Mouse (Mus musculus) c-Kit-negative CD71-positive TER-119-positive erythroid progenitor cells, embryonic 14.5 days (primary cell): ENCODE data around the gene Pnmt.
A peak's percentile ranks its signal among the peaks of the same experiment; 100 is the strongest.

ENCODE experiments used
- DNase-seq: peaks from one replicate; pipeline ENCODE4 v3.0.0-alpha.2; 2013; ENCODE audit warnings: low read depth, low spot score

Pnmt gene

DNA sequence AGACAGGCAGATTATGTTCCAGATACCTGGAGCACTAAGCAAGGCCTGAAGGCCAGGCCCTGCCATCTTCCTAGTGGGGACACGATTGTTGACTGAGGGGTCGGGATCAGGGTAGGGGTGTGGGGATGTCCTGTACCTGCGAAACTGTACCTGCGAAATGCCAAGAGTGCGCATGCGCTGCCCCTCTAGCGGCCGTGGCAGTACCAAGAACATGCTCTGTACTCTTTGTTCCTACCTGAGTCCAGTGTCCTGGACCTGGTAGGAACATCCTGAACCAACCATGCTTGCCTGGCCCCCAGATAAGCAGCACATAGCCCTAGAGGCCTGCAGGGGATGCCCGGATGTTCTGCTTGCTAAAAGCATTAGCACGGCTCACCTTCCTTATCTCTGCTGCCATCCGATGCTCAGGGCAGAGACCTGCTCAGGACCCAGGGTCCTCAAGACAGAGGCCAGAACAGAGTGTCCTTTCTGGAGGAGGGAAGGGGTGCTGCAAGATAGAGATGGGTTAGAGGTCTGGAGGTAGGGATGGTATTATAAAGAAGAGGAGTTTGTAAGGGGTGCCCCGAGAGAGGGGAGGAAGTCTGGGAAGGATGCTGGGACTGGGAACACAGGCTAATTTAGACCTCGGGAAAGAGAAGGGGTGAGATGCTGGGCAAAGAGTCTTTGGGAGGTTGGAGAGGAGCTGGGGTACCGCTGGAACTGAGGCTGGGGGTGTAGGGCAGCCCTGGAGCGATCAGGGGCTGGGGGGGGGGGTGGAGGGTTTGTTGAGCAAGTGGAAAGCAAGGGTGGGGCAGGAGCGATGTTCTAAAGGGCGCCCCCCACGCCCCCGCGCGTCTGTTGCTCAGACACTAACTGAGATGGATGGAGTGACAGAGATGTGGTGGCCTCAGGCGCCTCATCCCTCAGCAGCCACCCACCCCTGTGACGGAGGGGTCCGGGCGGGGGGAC is at the start of gene Pnmt:
TSS of gene Pnmt (plus strand) at position 813 of the 948 bp plus-strand sequence.
- no peak for DNase-seq

DNA sequence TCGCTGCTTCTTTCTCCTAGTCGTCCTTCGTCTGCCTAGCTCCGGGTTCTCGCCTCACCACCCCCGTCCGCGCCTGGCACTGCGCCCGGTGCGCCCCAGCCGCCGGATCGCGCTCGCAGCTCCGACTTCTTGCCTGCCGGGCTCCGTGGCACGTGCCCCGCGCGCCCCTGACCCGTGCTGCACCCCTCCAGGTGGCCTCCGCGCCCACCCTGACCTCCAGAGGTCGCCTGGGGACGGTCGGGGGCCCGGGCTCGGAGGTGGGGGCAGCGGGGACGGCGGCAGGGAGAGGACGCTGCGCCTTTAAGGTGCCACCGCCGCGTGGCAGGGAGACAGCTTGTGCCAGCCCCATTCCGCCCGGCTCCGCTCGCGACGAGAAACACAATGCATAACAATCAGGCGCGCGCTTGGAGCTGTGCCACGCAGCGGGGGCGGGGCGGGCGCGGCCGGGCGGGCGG is 47.7 kb upstream of the Pnmt start:
- no peak for DNase-seq

DNA sequence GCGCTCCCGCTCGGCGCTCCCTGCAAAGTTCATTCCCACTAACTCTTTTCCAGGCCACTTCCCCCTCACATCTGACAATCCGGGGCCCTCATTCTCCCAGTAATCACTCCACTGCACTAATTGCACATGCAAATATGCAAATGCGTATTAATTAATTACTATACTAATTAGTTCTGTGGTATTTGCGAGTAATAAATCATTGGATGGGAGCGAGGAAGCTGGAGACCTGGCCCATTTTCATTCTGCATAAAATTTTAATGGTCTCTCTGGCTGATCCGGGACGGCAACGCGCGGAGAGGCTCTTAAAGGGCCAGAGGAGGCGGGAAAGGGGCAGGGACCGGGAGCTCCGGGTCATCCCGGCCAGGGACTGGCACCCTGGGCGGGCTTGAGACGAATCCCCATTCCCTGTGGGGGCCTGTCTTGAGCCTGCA is 47.2 kb upstream of the Pnmt start:
- no peak for DNase-seq

DNA sequence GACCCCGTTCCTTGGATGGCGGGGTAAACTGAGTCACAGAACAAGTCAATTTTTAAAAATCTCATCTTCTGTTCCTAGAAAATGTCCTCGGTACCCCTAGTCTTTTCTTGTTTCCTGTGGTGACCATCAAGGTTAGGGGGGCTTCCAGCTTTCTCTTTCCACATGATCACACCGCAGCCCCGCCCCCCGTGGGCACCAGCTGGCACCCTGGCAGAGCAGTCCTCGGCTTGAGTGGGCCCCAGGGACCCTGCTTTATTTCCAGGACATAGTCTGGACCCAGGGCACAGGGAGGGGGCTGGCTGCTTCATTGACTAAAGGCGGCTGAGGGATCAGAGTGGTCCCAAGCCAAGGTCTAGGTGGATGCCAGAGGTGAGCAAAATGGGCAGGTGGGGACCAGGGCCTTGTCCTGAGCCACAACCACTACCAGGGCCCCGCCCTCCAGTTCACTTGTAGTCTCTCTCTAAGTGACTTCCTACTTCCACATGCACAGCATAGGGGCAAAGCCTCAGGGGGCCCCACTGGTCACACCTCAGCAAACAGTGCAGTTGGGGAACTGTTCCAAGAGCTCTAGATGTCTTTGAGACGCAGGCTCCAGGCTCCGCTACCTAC is 46.5 kb upstream of the Pnmt start:
- no peak for DNase-seq

DNA sequence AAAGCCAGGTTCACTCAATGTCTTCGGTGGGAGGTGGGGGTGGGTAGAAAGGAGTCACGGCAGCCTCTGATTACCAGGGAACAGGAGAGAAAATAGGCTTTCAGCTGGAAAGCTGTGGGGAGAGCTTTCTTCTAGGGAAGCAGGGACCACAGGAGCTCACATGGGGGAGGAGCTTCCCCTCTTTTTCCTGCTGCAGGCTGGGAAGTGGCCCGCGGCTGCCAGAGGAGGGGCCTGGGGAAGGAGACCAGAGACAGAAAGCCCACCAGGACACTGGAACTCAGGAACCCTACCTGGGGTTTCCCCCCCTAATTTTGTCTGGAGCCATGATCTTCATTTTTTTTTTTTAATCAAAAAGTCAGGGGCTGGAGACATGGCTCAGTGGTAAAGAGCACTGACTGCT is 45.7 kb upstream of the Pnmt start:
- DNase-seq: no peak

DNA sequence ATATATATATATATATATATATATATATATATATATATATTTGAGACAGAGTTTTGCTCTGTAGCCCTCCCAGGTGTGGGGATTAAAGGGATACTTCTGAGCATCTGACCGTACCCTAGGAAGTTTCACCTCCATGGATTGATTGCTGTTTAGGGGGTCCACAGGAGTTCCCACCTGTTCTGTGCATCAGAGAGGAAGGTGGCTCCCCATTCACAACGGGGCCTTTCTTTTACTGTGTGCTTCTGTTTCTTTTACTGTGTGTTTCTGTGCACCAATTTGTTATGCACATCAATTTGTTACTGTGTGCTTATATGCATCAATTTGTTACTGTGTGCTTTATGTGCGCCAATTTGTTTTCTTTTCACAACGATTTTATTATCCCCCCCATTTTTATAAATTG is 45.1 kb upstream of the Pnmt start:
- DNase-seq: no peak

DNA sequence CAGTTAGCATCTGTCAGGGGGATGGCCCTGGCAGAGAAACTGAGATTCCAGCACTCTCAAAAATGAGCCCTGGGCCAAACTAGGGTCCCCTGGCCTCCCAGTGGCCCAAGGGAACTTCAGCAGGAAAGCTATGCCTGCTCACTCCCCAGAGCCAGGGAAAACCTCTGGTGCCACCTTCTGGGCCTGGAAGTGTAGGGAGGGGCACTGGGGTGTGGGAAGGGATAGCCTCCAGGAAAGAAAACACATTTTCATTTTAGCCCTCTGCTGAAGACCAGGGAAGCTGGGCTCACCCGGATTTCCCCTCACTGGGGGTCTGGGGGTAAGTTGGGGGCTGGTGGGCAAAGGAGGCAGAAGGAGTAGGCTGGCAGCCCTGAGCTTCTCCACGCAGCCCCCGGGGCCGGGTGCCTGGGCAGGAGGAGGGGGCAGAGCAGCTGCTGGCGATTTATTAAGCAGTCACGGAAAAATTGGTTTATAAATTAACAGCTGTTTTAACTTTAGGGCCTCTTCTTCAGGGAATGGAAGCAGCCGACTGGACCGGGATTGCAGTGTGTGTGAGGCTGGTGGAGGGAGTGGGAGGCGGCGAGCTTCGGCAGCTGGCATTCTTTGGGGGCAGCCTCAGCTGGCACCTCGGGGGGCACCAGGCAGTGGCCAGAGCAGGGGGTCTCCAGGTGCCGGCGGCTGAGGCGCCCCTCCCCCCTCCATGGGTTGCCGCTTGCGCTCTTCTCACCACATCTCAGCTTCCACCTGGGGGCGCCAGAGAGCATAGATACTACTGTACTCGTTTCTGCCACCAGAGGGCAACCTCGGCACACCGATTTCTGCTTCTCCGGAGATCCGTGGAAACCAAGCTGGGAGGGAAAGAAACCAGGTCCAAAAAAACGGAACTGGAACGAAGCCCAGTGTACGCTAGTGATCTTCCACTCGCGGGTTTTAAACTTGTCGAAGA is 44.0 kb upstream of the Pnmt start:
- DNase-seq: peak; percentile 63

DNA sequence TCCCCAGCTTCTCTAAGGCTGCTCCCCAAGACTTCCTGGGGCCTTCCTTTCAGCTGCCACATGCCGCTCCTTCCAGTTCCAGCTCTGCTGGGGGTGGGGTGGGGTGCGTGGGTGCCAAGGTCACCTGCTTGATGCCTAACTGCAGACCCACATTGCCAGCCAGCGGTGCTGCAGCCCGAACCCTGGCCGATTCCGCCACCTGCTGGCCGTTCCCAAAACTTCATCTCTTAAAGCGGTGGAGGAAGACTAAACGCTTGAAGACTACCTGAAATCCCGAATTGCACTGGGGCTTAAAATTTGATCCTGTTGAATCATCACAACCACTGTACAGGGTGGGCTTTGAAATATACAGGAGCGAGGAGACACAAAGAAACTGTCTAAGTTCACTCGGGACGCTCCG is 41.0 kb upstream of the Pnmt start:
- DNase-seq: peak; percentile 32

DNA sequence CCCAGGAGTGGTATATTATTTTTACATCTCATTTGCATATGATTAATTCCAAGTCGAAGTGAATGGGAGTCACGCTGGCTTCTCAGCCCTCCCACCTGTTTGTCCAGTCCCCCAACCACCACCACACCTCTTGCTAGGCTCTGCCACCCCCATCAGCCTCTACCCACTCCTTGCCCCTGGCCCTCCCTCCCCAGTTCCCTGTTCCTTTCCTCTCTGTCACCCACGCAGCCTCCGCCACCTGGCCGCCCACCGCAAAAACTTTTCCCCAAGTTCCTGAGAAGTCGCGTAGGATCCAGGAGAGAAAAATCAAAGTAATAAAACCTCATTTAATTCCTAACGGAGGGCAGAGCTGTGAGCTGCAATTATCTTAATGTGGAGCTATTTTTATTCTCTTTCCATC is 40.1 kb upstream of the Pnmt start:
- no peak for DNase-seq

DNA sequence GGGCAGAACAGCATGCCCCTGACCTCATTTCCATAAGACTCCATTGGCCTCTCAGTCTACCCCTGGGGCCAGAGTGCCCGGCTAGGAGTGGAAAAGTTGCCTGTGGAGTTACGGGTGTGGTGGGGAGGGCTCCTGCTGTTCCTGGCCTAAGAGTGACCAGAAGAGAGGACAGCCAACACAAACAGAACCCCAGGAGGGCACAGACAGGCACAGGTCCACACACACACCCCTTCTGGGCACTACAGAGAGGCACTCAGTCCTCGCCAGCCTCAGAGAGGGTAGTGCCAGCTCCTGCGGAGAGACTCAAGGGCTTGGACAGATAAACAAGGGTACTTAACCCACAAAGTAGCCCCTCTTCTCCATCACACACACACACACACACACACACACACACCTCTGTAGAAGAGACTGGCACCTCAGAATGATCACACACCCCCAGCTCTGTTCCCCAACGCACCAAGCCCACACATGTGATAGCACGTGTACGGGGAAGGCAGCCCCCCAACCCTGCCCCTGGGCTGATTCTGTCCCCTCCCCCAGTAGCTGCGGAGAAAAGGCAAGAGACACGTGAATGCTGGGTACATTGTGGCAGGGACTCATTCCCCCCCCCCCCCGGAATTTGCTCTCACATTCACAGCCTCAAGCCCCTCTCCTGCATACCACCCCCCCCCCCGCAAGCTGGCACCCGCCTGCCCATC is 38.7 kb upstream of the Pnmt start:
- no peak for DNase-seq

DNA sequence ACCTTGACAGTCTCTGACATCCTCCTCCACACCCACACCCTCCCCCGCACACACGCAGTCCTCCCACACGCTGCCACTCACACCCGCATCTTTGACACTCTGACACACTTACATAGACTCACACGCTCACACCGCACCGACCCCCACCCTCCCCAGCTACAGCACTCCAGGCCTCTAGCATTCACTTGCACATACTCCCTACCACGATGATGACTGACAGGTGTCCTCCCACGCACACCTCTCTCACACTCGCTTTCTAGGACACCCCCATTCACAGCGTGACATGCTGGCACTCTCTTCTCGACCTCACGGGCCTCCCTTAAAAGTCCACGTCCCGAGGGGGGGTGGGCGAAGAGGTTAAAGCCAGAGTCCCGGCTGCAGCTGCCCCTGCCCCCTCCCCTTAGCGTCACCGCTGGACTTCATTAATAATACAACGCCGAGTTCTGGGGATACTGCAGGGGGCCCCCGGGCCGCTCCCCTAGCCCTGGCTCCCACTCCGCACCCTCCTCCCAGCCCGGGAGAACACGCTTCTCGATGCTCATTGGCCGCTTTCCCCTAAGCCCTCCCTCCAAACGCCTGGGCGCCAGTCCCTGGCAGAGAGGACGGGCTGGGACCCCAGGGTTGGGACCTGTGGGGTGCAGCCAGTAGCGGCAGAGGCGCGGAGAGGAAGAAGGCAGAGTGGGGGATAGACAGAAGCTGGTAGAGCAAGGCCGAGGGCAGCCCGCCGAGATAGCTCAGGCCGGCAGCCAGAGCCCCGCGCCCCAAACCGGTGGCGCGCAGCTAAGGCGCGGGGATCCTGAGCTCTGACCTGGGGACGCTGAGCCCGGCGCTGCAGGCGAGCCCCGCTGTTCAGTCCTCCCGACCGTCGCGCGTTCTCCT is 37.9 kb upstream of the Pnmt start, which contains the start of gene Ppp1r1b:
TSS of gene Ppp1r1b (plus strand) at position 322 of the 879 bp plus-strand sequence.
- no peak for DNase-seq

DNA sequence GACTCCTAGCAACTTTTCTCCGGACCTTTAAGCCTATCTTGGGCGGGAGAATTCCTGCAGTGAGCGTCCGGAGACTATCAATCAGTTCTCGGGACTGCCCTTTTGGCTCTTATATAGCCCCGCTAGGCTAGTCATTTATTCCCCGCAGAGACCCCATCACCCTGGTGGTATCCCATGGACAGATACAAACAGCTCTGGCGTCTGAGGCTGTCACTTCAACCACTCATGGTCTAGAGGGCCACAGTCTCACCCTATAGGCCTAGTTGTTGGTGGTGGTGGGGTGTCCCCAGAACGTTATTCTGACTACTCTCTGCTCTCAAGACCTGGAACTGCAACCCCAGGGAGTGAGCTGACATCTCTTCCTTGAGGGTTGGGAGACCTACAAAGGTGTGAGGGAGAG is 36.9 kb upstream of the Pnmt start:
- DNase-seq: no peak

DNA sequence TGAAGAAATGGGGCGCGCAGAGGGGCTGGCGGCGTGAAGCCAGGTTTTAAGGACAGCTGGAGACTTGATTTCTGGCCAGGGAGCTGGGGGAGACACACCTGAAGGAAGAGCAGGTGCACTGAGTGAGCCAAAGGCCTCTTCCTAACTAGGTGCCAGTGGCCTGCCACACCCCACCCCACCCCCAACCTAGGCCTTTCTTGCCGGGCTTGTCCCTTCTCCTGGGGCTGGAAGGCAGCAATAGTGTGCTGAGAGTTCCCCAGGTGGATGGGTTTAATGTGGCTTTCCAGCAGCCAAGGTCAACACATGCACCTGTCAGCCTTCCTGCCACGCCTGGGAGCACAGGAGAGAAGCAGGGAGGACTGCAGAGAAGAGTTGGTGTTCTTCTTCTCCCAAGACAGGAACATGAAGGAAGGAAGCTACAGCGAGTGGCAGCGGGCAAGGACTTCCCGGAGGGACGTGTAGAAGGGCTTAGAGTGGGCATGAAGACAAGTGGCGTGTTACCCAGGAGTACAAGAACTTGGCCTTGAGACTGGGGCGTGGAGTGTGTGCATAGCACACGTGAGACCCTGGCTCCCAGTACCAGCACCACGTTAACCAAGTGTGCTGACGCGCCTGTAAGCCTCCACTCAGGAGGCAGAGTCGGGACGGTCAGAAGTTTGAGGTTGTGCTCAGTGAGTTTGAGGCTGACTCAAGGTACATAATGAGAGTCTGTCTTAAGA is 33.8 kb upstream of the Pnmt start:
- no peak for DNase-seq

DNA sequence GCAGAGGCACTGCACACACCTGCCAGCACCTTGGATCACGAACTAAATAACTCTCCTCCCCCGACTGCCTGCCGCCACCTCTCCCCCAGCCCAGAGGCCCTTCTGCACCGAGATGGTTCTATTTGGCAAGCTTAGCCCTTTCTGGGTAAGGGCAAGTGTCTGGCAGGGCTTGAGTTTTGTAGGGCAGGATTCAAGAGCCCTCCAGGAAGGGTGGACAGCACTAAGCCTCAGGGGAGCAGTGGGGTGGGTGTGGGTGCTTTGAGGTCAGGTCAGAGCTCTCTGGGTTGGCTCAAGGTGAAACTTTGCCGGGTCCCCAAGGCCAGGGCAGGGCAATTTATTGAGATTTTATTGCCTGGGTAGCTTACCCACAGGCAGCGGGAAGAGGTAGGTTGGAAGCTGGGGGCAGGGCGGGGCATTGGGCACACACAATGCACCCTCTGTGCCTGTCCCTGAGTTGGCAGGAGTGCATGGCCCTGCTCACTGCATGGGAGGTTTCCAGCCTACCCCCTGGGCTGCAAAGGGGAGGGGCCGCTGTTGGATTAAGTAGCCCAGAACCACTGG is 32.5 kb upstream of the Pnmt start:
- DNase-seq: no peak

DNA sequence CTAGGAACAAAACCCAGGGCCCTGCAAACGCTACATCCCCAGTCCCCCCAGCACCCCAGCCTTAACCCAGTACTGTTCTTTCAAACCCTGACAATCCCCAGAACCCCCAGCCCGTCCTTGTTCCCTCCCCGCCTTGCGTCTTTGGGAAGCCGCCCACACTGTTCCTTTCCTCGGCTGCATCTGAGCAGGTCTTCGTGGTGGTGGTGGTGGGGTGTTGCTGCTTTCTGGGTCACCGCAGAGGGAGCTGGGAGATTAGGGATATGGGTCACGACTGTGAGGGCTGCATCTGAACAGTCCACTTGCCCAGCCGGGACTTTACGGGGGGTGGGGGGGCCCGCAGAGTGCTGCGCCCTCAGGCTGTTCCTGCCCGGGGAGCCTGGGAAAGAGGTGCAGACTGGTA is 31.8 kb upstream of the Pnmt start:
- no peak for DNase-seq

DNA sequence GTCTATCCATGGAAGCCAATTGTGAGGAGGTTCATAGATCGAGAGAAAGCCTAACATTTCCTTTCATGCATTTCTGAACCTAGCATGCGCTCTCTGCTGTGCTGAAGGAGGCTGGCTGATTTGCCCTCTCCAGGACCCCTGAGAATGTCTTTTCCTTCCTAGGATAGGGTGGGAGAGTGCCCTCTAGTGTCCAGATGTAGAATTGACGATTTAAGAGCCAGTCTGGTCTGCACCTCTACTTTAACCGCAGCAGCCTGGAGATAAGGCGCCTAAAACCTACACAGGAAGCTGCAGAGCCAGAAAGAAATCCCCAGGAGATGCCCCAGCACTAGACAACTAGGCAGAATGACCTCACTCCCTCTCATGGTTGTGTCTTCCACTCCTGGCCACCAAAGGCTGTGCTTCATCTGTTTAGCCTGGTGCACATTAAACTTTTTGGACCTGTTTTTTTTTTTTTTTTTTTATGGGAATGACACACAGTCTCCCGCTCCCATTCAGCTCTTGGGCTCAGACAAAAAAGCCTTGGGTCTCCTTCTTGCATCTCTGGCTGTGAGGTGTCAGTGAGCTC is 30.4 kb upstream of the Pnmt start:
- peak; percentile 55 for DNase-seq

DNA sequence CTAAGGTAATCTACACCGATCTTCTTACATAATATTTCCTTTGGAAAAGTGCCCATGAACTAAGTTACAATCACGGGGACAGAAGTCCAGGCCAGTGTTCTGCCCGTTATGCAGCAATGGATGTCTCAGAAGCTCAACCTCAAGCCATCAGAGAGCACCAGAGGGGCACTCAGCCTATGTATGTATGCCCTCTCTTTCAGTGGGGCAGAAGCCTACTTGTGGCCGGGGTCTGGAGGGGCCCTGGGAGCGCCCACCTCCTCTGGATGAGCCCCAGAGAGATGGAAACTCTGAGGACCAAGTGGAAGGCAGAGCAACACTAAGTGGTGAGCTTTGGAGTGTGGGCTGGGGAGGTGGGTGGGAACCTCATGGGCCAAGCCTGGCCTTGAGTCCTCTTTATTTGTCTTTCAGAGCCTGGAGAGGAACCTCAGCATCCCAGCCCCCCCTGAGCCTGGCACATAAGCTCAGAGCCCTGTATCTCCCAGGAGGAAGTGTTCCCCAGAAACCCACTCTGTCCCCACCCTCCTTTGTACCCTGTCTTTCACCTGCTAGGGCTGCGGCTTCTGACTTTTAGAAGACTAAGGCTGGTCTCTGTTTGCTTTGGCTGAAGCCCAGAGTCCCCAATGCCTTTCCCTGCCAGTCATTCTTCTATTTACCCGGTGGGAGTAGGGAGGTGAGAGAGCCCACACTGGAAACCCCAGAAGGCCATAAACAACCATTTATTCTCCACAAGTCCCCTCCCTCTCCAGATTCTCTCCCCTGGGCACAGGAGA is 29.4 kb upstream of the Pnmt start:
- no peak for DNase-seq
